Mouse (Mus musculus) heart, embryonic 10.5 days (tissue): ENCODE results near the gene Ube4b. TPM values are rescaled to one million over a fixed set of nuclear protein-coding genes. Genes with fewer than 3 reads are reported as not detected.

Source experiments
- polyA plus RNA-seq: library from polyadenylated mRNA; unstranded; fragments of >200 nt; fragmentation: Nextera tagmentation; extraction: Ambion mirVana; gene quantifications from 2 replicates; pipeline ENCODE4 v1.2.1, GENCODE M21; 2016

Gene Ube4b
- polyA plus RNA-seq, 1 experiment from 2014 or later: 62.9 TPM

Other genes with a start within 250 kb of the Ube4b start
- gene Kif1b, start 119.1 kb downstream of the Ube4b start, polyA plus RNA-seq: 44.8 and 56.6 TPM in 2 replicates
- 0.67 and 1.3 TPM in 2 replicates for gene Rbp7, start 28.2 kb upstream of the Ube4b start, polyA plus RNA-seq
- gene Tmem274, start 50.6 kb upstream of the Ube4b start, polyA plus RNA-seq: 0.30 and 0.49 TPM in 2 replicates
- gene Nmnat1, start 58.5 kb upstream of the Ube4b start, polyA plus RNA-seq: 15.9 and 16.9 TPM in 2 replicates
- gene Lzic, start 58.5 kb upstream of the Ube4b start, polyA plus RNA-seq: 38.1 and 46.4 TPM in 2 replicates
- 40.1 and 49.9 TPM in 2 replicates for gene Ctnnbip1, start 91.5 kb upstream of the Ube4b start, polyA plus RNA-seq
- 19.1 and 23.3 TPM in 2 replicates for gene Clstn1, start 159.7 kb upstream of the Ube4b start, polyA plus RNA-seq